Mouse (Mus musculus) inflammation-experienced regulatory T-cells, adult 6 months (primary cell): ENCODE data around the gene Gm45716. TPM values are rescaled to one million over a fixed set of nuclear protein-coding genes. Genes with fewer than 3 reads are reported as not detected.
A peak's percentile ranks its signal among the peaks of the same experiment; 100 is the strongest.

Experiments used
- ATAC-seq: one replicate; pipeline ENCODE4 v1.8.0; 2017
- polyA plus RNA-seq, 3 experiments: library from polyadenylated mRNA; unstranded; fragments of 100-300 nt; shearing (Covaris generic); gene quantifications; one replicate each; pipeline ENCODE4 v1.2.1; 2017

The Gm45716 gene
- polyA plus RNA-seq, 3 experiments from 2014 or later: 6.1 to 7.8 (median 7.5) TPM

- ATAC-seq: no peak
Observed at GRCm38 (mm10) chr11:90214246-90214645, 26.8 kb downstream of the Gm45716 start.

- ATAC-seq: no peak
Observed at GRCm38 (mm10) chr11:90220022-90220645, 32.7 kb downstream of the Gm45716 start.

- ATAC-seq: no peak
Observed at GRCm38 (mm10) chr11:90220750-90221149, 33.3 kb downstream of the Gm45716 start.

GRCm38 (mm10) chr11:90224914-90225470 is 37.5 kb downstream of the Gm45716 start:
- peak; percentile 78 for ATAC-seq

- ATAC-seq: no peak
Observed at GRCm38 (mm10) chr11:90227000-90227922, 39.8 kb downstream of the Gm45716 start.

- no peak for ATAC-seq
Observed at GRCm38 (mm10) chr11:90228251-90228949, 40.9 kb downstream of the Gm45716 start.

GRCm38 (mm10) chr11:90229800-90230199 is 42.3 kb downstream of the Gm45716 start:
- ATAC-seq: no peak

- no peak for ATAC-seq
Observed at GRCm38 (mm10) chr11:90230671-90231070, 43.2 kb downstream of the Gm45716 start.

GRCm38 (mm10) chr11:90231631-90232030 is 44.1 kb downstream of the Gm45716 start:
- peak; percentile 63 for ATAC-seq

GRCm38 (mm10) chr11:90232685-90233084 is 45.2 kb downstream of the Gm45716 start:
- ATAC-seq: no peak

GRCm38 (mm10) chr11:90235221-90235620 is 47.7 kb downstream of the Gm45716 start:
- no peak for ATAC-seq

GRCm38 (mm10) chr11:90237616-90238015 is 50.1 kb downstream of the Gm45716 start:
- ATAC-seq: no peak

- peak; percentile 86 for ATAC-seq
Observed at GRCm38 (mm10) chr11:90238657-90239056, 51.2 kb downstream of the Gm45716 start.

- ATAC-seq: no peak
Observed at GRCm38 (mm10) chr11:90240652-90241330, 53.3 kb downstream of the Gm45716 start.

GRCm38 (mm10) chr11:90241874-90242273 is 54.4 kb downstream of the Gm45716 start:
- ATAC-seq: peak; percentile 51

GRCm38 (mm10) chr11:90243300-90243699 is 55.8 kb downstream of the Gm45716 start:
- ATAC-seq: no peak

GRCm38 (mm10) chr11:90245630-90246029 is 58.1 kb downstream of the Gm45716 start:
- no peak for ATAC-seq

GRCm38 (mm10) chr11:90246676-90247075 is 59.2 kb downstream of the Gm45716 start:
- ATAC-seq: peak; percentile 16

- no peak for ATAC-seq
Observed at GRCm38 (mm10) chr11:90247793-90248192, 60.3 kb downstream of the Gm45716 start.

- peak; percentile 91 for ATAC-seq
Observed at GRCm38 (mm10) chr11:90249025-90249650, 61.7 kb downstream of the Gm45716 start, which contains the start of gene Mmd. Gene Mmd (plus strand): TSS chr11:90249456.

GRCm38 (mm10) chr11:90249701-90250141 is 62.2 kb downstream of the Gm45716 start:
- no peak for ATAC-seq

GRCm38 (mm10) chr11:90250189-90250588 is 62.7 kb downstream of the Gm45716 start:
- no peak for ATAC-seq
